Mouse (Mus musculus) spleen, postnatal 14 days (tissue): ENCODE results near the gene Opcml.

Experiments
- DNase-seq, 2 experiments: peaks; one replicate each; pipeline ENCODE4 v3.0.0; 2021 to 2022; ENCODE audit warnings: low spot score in 2 of 2

The Opcml gene

DNA sequence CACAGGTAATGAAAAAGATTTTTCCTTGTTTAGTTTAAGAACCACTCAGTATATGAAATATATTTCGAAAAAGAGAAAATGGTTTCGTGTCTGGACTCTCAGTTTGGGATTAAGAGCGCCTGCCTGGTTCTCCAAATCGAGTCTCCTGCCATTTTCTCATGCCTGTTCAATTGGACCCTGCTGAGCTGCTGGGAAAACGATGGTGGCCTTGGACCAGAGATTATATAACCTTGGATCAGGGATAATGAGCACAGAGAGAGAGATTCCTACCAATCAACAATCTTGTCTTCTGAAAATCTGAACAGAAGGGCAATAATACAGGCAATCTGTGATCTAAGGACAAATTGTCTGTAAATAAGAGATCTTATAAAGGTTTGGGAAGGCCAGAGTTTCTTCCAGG lies 962.3 kb downstream of the Opcml start:
- no peak for DNase-seq

DNA sequence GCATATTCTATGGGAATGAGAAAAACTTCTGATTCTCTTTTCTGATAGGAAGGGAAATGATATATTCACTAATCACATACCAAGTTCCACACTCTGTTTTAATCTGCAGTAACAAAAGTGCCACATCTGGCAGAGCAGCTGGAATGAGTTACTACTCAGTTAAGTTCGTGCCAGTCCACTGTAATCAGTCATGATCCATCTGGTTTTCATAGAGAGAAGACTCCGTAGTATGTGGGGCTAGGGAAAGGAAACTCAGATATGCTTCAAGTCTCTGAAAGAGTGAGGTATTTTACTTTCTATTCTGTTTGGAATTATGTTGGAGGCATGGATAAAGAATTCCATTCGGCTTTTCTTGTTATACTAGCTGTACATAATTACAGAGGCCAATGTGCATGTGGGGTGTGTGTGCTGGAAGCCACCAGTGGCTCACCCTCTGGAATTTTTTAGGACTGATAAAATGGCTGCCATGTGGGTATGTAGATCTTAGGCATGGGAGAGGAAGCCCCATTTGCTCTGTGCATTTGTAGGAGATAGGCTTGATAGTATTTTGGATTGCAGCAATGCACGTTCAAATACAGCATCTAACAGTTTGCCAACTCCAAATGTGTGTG lies 966.4 kb downstream of the Opcml start:
- no peak for DNase-seq

DNA sequence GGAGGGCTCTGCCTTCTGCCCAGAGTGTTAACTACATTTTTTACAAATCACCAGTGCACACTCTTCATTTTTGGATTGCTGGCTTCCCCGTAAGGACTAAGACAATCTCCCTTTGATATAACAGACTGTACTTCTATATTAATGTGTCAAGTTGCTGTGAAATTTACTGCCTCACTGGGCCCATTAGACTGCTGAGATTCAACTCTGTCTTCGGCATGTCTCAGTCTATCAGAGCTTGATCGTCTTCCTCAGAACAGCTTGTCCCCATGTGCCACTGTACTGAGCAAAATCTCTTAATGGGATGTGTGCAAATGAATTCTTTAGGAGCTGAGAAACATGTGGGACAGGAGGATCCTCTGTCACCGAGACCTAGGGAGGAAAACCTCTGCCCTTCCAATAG lies 970.9 kb downstream of the Opcml start:
- no peak for DNase-seq

DNA sequence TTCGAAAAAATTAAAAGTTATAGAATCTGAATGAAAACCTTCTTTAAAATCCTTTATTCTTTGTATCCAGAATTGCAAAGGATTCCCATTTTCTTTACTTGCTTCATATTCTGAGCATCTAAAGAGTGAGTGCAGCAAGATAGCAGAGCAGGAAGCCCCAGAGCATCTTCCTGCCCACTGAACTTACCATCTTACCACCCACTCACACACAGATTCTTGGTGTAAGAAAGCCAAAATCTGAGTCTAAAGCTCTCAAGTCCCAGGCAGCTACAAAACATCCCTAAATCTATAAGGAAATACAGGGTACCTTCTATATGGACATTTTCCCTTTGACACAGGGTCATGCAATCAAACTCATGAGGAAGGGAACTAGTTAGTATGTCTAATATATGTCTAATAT lies 973.6 kb downstream of the Opcml start:
- DNase-seq, result no peak

DNA sequence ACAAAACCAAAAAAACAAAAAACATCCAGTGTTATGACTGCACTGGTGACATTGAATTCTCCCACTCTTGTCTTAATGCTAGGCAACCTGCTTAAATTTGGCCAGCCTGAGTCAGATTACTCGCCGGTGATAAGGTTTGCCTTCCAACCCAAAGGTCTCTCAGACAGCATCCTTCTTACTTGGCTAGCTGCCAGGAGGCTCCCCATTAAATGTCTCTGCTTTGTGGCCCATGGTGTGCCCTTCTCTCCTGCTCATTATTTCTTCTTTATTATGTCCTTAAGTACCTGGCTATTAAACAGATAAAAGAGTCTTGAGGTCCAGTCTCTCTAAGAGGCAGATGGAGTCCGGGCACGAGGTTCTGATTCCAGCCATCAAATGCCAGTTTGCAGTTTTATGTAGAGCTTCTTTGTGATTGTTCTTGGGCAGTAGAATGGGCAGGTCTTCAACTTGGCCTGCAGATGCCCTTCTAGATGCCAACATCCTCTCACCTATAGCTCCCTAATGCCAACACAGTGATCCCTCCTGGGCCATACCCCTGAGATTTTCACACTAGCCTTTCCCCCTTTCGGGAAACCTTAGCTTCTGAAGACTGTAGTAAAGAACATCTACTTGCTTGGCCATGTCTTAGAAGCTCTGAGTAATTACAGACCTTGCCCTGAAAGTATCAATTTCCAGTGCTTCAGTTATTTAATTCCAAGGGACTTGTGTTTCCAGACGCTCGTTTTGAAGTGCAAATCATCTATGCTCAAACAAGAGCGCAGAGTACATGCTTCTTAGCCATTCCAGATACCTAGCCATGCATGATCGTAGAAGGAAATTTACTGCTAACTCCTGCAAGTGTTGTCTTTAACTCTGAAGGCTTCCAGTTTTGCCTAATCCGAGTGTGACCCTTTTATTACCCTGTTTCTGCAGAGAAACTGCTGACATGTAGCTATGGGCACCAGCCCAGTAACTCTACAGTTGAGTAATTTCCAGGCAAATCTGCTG lies 986.2 kb downstream of the Opcml start:
- no peak for DNase-seq

DNA sequence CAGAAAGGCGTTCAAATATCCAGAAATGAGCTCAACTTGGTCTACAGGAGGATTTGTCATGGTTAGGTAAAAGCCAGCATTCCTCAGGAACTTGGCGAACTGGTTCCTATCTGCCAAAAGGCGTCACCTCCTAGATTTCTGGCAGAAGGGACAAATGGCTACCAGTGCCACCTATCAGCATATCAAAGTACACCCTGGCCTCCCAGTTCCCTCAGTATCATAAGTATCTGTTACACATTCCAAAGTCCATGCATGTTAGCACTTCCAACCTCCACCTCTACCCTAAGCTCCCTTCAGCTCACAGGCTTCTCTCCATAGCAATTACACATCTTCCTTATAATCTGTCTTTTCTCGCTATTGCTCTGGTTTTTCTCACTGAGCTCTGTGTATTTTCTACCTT lies 993.3 kb downstream of the Opcml start:
- no peak for DNase-seq

DNA sequence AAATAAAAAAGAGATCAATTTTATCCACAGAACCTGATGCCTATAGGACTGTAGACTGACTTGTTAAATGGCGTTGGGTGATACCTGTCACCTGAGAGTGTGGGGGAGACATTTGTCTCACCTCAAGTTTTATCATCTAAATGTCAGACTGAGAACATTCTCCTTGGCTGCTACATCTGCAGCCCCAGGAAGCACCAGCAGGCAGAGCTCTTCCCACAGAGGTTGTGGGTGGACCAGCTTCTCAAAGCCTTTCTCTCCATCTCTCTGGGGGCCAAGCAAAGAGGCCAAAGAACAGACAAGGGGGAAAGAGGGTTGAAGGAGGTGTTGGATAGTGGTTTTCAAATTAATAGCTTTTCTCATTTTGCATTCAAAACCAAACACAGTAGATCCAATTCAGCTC lies 998.9 kb downstream of the Opcml start:
- DNase-seq, result no peak

DNA sequence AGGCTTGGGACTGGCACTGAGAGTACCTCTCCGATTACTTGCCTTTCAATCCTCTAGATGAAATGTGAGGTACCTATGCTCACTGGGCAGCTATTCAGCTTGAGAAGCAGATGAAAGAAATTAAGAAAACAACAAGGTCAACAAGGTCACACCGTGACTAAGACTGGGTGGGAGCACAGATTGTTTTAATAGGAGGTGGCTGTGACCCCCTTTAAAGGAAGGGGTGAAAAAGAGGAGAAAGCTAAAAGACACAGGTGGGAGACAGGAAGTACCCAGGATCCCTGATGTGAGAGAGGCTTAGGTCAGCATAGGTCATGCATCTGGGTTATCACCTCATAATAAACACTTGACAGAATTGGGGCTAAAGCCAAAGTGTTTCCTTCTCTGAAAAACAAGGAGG lies 1009.5 kb downstream of the Opcml start:
- no peak for DNase-seq

DNA sequence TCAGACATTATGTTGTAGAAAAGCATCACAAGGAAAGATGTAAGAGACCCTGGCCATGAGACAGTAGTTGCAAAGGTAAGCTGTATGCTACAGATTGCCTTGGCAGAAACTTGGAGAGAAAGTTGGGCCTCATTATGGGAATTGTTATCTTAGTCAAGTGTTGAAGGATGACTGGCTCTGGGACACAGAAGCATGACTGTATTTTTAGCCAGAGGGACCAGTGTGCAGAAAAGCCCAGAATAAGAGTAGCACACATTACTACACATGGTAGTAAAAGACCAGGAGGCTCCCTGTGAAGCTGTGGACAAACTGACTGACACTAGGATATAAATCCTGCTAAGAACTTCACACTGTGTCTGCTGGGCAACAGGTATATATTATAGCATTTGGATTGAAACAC lies 1016.1 kb downstream of the Opcml start:
- DNase-seq, result no peak

DNA sequence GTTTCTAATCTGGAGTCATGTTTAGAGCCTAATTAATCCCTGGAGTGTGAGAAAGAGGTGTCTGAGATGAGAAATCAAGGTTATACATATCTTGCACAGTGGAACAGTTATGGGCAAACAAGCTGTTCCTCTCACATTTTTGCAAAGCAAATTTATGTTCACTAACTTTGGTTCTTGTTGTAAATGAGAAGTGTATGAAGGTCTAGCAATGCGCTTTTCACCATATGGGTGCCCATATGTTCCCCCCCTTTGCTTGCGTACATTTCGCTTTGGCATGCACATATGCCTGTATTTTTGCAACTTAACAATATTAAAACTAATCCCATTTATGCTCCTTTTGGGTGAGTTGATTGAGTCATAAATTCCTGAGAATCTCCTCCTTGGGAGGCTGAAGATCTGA lies 1031.5 kb downstream of the Opcml start:
- DNase-seq, result no peak

DNA sequence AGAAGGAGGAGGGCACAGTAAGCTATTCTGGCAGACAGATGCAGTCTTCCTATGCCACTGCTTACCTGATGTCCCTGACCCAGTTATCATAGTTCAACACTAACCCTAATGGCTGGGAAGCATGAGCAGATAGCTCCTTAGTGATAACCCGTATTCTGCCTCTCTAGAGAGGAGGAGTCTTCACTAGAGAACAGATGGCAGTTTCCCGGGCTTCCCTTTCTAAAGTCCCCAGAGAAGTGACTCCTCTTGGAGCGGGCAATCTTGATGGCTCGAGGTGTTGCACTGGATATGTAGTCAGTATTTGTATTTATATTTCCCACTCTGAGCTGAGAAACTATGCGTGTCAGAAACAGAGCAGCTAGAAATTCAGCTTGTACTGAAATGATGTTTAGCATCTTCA lies 1031.9 kb downstream of the Opcml start:
- no peak for DNase-seq

DNA sequence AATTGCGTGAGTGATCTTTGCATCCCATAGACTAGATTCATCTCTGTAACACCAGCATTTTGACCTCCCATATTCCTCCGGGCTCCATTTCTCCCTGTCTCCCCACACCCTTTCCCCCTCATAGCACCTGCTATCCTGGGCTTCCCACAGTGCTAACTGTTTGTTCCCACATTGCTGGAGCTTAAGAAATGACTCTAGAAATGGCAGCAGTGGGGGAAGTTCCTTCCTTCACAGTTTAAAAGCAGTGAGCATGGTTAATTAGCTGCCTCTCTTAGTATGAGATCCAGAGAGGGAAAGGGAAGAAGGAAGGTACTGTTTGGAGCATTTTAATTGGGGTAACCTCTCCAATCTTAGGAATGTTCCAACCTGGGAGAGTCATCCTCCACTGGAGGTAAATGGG lies 1035.2 kb downstream of the Opcml start:
- no peak for DNase-seq

DNA sequence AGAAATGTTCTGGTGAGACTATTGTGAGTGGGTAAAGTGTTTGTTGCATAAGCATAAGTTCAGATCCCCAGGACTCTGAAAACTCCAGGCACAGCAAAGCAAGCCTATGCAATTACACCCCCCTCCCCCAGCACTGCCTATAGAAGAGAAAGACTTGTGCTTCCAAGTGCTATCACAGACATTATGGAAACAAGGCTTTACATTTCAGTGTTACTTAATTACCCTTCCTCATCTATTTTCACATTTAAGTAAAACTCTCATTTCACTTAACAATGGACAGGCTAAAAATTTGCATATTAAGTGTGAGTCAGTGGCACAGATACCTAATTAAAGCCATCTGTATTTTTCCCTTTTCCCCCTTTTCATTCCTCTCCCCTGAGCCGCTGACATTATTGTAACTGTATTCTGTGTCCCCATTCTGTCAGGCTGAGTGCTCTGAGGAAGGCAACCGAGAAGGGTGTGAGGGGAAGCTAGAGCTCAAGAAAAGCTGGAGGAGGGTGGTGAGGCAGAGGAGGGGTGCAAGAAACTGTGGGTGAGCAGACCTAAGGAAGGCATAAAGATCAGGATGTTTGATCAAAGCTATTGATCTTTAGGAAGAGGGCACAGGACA lies 1055.5 kb downstream of the Opcml start:
- DNase-seq, result no peak

DNA sequence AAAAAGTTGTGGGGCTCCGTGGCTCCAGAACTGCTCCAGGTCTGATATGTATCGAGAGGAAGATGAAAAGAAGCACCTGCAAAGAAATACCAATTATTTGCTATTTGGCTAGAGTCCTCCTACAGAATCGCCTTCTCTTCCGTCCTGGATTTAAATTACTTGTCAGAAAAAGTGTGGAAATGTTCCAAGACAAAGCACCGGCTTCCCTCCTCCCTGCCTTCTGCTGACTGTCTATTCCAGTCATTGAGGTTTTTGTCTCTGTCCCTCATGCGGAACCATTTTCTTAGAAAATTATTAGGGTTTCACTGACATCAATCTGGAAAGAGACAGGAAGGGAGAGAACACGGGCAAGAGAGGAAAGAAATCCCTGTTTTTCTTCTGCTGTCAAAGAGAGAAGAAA lies 1065.3 kb downstream of the Opcml start:
- DNase-seq, result no peak

DNA sequence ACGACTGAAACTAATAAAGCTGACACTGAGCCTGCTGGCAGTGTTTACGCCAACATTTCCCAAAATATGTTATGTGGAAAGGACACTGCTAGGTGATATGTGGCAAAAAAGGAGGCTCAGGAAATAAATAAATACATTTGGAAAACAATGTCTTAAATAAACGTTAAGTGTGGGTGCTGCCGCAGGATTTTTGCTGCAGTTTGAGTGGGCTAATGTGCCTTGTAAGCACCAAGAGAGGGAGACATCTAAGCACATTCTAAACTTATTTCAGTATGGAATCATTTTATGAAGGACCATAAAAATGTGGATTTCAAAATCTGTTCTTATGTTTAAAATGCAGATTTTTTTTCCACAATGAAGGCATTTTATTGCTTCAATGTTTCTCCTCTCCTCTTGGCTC lies 1071.4 kb downstream of the Opcml start:
- no peak for DNase-seq

DNA sequence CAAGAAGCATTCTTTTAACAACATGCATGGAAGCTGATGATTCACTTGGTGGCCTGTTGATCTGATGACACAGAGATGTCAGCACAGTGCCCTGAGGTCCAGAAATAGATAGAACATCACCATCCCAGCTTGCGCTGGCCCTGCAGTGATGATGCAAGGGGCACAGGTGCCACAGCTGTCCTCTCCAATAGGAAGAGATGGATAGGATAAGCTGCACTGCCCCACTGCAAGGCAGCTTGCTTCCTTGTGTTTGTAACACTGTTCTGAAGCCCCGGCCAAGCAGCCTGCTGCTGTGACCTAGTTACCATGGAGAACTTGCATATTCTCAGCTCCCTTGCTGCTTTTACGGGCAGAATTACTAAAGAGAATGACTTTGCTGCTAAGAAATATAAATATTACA lies 1076.7 kb downstream of the Opcml start:
- no peak for DNase-seq

DNA sequence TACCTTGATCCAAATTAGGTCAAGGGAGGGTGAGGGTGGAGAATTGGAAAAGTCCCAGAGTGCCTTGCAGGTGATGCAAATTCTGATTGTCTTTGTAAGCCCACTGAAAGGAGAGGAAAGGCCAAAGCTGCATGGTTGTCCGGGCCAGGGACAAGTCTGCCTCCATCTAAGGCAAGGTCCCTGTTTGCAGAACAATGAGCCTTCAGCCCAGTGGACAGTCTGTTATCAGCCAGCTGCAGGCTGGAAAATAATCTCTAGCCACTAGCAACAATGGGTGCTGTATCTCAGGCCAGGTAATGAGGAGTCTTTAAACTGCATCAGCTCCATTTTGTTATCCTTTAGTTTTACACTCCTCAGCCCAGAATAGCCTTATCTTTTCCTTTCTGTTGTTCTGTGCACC lies 1079.9 kb downstream of the Opcml start:
- no peak for DNase-seq

DNA sequence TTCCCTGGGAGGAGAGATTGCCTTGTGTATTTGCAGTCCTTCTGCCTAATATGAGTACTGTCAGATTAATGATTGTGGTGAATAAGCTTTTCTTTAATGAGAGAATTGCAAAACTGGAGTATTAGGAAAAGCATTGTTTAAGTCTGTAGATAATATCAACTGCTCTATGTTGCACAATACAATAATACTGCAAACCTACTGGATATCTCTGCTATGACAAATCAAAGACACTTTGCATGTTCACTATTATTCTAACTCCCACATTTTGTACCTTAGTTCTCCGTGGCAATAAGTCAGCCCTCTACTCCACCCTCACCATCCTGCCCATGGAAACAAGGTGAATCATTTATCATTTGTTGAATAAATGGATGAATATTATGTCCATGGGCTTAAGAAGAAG lies 1092.0 kb downstream of the Opcml start:
- DNase-seq, result no peak

DNA sequence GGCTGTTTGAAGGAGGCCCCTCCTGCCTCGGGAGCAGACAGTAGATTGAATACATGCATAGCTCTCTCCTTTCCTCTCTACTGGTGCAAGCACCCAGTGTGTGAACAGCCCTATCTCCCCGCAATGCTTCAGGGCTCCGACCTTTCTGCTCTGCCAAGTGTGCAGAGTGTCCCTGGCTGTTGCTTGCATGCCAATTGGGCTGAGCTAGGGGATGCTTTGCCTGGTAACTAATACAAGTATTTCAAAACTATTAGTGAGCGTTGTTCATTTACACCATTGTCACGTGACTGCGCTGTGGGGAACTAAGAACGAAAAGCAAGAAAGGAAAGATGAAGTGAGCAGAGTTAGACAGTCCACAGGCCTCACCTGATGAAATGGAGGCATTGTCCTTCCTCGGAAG lies 1101.0 kb downstream of the Opcml start:
- DNase-seq, result no peak

DNA sequence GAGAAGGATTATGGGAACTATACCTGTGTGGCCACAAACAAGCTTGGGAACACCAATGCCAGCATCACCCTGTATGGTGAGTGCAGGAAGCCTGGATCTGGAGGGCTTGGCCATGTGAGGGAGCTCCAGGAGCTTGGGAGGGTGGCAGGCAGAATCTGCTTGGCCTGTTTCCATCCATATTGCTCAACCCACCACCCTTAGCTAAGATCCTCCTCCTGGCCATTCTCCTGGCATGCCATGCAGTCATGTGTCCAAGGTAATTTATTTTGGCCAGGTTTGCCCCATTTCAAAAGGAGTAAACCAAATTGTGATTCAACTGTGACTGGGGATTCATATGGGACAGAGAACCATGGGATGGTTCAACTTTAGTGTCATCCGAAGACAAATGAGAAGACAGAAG lies 1112.7 kb downstream of the Opcml start:
- no peak for DNase-seq

DNA sequence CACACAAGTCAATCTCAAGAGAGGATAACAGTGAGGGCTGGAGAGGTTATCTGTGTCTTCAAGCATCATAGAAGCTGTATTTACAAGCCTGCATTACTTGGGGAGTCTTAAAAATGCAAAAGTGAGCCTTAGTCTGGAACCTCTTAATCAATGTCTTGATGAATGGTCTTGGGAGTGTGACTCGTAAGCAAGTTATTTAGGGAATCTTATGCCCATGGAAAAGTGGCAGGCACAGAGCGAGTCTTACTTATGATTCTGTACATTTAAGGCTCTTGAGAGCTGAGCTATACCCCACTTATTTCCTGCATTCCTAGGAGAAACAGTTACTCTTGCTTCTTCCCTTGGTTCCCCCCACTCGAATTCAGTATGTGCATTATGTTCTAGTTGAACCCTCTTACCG lies 1119.2 kb downstream of the Opcml start:
- DNase-seq, result no peak

DNA sequence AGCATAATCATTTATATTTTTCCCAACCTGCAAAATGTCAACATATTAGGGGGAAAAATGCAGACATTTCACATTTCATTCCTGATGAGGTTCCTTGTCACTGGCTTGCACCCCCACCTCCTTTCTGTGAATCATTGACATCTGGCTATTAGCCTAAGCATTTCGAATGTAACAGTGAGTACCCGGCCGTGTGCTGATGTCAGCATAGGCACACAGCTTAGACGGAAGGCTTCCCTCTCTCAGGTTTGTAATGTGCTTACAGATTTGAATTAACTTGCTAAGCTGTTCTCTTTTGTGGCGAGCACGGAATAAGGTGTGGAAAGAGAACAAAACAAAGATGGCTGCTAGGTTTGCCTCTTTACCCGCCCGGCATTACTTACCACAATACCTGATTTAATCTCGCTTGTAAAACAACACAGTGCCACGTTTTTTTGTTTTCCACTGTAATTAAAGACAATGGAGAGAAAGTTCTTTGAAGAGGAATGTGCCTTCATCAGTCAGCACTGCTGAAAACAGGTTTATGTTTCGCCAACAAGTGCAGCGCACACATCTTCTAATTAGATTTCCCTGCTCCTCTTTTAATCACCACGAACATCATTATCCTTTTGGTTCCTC lies 1121.1 kb downstream of the Opcml start:
- DNase-seq, result no peak

DNA sequence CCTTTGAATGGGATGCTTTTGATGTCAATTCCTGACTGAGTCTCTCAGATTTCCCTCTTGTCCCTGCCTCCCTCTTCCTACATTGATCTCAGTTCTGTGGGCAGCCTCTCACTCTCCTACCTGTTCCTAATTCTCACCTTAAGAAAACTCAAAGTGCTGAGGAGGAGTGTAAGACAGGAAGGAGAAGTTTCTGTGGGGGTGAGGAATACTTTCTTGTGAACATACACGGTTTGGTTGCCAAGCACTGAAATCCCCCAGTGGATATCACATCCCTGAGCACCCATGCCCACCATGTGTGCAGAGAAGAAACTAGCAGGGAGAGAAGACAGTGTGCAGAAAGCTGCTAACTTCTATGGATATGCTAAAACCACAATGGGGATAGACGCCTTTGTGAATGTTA lies 1141.5 kb downstream of the Opcml start:
- DNase-seq, result no peak
